Mouse (Mus musculus): Measurements from ENCODE around the gene Pitpna.

Gene Pitpna

DNA sequence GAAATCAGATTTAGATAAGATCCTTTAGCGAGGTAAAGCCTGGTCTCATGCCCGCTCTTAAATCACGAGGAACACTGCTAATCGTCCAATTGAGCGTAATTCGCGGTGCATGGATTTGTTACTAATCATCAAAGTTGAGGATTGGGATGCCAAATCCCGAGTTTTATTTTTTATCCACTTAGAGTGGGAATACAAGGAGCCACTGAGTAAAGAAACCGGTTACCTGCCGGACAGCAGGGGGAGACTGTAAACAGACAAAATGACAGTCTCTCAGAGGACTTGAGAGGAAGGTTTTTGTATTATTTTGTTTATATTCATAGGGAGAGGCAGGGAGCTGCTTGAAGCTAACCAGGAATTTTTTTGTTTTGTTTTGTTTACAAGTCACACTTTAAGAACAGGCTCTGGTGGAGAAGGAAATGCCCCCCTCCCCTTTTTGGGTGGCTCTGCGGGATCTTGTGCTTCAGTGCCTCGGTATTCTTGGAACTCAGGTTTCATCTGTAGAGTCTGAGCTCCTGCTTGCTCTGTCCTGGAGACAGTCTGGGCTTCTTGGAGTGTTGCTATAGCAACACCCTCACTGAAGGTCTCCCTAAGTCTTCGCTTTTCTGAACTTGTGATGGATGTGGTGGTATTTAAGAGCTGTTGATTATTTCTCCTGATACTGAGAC lies 43.8 kb downstream of the Pitpna start:
- no peak for DNase-seq (ENCODE audit: low spot score)

GRCm38 (mm10) chr11:75632921-75633320 lies 45.0 kb downstream of the Pitpna start:
- no peak for DNase-seq (ENCODE audit: low spot score)

DNA sequence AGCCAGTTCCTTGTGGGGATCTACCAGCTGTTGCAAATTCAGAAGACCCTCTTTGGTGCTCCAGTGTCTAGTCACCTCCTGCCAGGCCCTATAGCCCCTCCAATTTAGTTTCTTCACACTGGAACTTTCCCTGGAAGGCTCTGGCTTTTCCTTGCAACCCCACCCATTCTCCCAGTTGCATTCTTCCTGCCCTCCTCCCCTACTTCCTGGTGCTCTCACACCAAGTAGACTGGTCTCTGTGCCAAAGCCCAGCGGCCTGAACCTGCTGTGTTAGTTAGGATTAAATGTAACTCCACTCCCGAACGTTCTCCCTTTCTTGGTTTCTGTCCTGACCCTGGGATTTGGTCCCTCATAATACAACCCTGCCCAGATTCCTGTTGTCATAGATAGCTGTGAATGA lies 46.9 kb downstream of the Pitpna start:
- no peak for DNase-seq (ENCODE audit: low spot score)

- DNase-seq (ENCODE audit: low spot score) = no peak
These were observed 47.4 kb downstream of the Pitpna start for GRCm38 (mm10) chr11:75635315-75635714.

- no peak for DNase-seq (ENCODE audit: low spot score)
These were observed 55.4 kb downstream of the Pitpna start for GRCm38 (mm10) chr11:75643323-75643722.

- no peak for DNase-seq (ENCODE audit: low spot score)
These were observed 56.8 kb downstream of the Pitpna start for GRCm38 (mm10) chr11:75644684-75645083.

DNA sequence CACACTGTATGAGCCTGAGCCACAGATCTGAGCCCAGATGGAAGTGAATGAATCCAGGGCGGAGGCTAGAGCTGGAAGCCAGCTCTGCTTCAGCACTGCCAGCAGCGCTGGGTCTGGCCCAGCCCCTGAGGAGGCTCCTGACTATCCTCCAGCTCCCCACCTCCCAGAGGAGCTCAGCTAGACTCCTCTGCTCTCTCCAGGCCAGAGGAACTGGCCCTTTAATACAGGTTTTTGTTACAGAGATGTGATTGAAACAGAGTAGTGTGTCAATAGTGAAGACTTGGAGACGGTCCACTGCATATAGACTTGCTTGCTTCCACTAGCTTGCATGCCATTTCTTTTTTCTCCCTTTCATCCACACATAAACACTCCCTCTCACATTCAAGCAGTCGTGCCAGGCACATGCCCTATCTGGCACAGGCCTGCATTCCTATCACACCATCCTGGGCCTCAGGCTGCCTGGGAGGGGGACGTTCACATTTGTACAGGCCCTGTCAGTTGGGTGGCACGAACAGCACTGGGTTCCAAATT lies 59.8 kb downstream of the Pitpna start:
- no peak for DNase-seq (ENCODE audit: low spot score)

DNA sequence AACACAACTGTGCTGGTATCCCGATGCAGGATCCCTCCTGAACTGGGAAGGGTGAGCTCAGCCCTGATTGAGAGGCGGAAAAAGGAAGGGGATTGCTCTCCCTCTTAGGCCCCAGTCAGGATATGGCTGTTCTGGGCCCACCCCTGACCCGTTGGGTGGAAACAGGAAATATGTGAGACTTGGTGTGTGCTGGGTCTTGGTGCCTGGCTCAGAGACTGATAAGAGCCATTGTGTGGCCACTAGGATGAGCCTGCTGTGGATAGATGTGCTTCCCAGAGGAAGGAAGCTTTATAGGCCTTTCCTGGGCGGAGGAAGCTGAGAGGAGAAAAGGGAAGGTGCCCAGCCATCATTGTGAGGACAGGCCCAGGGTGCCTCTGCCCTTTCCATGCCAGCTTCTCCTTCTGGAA lies 61.3 kb downstream of the Pitpna start:
- DNase-seq (ENCODE audit: low spot score) = no peak

DNA sequence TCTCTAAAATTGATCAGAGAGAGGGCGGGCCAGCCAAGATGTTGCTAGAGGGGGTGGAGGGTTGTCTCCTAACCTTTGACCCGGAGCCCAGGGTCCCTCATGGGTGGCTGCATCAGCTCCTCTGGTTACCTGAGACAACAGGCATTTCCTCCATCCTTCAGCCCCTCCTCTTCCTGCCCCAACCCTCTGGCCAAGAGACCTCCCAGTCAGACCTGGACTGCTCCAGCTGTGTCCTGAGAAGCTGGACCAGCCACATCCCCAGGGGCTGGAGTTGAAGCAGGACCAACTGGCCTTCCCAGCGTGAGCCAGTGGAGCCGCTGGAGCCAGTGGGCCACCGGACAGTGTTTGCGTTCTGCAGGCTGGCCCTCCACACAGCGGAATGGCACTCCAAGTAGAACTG lies 62.4 kb downstream of the Pitpna start, which contains the start of gene Myo1c:
Gene Myo1c (plus strand): TSS at position 194 of the 400 bp plus-strand sequence.
- no peak for DNase-seq (ENCODE audit: low spot score)

GRCm38 (mm10) chr11:75650958-75651425 lies 63.1 kb downstream of the Pitpna start:
- no peak for DNase-seq (ENCODE audit: low spot score)

- DNase-seq (ENCODE audit: low spot score) = no peak
These were observed 63.7 kb downstream of the Pitpna start for GRCm38 (mm10) chr11:75651426-75652221.

DNA sequence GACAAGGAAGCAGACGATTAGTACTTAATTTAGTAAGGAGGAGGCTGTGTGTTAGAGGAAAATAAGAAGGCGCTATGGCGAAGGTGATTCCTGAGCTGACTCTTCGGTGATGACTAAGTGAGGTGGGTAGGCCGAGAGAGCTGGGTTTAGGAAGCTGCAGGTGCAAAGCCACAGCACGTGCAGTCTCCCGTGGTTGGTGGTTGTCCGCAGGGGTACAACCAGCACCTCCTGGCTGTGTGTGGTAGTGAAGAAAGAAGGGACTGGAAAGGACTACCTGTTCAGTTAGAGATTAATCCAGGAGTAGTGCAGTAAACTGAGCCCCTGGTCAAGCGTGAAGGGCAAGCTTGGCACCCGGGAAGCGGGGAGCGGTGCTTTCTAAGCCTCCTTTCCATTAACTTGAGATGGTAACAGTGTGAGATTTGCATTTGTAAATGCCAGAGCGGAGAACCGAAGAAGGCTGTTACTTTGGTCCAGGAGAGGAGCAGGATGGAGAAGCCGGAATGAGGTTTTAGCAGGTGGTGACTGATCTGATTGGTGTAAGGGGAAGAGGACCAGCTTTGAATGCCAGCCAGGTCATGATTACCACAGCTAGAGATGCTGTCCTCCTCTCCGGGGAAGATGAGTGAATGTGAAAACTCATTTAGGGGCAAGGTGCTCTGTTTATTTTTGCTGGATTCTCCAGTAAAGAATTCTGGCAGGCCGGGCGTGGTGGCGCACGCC lies 64.5 kb downstream of the Pitpna start:
- no peak for DNase-seq (ENCODE audit: low spot score)

DNA sequence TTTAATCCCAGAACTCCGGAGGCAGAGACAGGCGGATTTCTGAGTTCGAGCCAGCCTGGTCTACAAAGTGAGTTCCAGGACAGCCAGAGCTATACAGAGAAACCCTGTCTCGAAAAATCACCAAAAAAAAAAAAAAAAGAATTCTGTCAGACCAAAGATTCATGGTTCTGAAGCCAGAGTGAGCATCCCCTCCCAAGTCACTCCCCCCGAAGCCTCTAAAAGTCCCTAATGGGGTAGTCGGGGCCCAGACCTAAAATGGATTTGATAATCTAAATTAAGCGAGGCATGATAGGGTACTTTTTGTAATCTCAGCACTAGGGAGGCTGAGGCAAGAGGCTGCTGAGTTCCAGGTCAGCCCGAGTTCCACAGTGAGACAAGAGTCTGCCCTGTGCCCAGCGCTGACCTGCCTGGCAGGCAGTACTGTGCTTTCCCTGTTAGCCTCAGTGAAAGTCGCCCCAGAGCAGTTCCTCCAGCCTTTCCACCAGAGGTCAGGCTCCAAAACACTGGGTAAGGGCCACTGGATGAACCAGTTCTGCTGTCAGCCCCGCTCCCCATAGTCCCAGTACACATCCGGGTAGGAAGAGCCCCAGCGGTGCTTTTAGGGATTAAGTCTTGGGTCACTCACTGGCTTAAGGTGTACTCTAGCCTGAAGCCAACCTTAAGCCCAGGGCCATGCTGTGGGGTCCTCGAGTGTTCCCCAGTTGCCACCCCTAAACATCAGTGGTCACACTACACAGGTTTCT lies 65.2 kb downstream of the Pitpna start:
- DNase-seq (ENCODE audit: low spot score) = no peak

DNA sequence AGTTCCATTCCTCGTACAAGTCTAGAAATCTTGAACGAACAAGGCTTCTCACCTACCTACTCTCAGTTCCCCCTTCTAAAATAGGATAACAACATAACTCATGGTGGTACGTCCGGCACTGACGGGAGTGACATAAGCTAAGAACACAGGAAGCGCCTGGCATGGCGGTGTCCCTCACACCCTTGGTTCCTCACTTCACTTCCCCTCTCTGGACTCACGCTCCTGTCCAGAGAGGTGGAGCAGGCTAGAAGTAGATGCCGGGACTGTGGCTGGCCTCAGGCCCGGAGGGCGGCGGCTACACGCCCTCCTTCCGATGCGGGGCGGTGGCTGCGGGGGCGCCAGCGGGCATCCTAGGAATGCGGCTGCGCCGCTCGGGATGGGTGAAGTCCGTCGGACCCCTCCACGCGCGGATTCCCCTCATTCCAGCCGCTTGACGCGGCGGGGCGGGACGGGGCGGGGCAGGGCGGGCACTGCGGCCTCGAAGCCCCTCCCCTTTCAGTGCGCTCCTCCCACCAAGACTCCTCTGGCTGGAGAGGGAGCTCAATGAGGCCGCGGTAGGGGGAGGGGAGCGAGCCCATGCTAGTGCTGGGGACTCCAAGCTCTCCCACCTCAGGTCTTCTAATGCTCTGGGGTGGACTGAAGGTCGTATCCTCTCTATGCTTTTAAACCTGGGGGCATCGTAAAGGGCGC lies 66.0 kb downstream of the Pitpna start:
- DNase-seq (ENCODE audit: low spot score) = no peak

- DNase-seq (ENCODE audit: low spot score) = no peak
These were observed 66.8 kb downstream of the Pitpna start for GRCm38 (mm10) chr11:75654471-75655390.

DNA sequence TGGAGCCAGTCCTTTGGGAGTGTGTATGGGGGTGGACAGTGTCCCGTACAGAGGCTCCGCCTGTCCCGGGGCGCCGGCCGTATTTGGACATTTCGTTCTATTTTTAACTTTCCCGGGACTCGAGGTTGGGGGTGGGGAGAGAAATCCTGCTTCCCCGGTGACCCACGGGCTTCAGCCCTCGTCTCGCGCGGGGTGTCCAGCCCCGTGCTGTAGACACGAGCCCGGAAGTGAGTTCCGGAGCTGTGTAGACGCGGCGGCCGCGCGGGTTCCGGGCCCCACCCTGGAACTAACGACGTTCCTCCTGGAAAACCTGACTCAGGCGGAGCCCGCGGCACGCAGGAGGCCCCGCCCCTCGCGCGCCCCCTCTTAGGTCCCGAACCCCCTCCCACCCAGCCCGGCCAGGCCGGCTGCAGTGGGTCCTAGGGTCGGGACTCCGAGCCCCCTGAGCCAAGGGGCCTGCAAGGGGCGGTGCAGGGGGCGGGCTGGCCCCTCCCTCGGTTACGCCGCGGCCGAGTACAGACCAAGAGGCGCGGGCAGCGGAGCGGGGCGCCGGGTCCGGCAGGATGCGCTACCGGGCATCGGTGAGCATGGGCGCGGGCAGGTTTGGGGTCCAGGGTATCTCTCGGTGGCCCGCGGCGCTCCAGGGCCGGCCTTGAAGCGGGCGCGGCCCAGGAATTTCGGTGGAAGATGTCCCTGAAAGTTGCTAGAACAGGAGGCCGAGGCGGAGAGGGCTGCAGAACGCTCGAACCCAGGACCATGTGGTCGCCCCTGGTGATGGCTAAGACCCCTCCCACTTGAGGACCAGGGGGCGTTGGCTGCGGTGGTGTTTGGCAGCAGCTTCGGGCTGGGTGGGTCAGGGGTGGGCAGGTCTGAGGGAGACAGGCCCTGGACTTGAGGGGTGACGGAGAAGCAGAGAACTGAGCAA lies 68.0 kb downstream of the Pitpna start:
- DNase-seq (ENCODE audit: low spot score) = no peak

DNA sequence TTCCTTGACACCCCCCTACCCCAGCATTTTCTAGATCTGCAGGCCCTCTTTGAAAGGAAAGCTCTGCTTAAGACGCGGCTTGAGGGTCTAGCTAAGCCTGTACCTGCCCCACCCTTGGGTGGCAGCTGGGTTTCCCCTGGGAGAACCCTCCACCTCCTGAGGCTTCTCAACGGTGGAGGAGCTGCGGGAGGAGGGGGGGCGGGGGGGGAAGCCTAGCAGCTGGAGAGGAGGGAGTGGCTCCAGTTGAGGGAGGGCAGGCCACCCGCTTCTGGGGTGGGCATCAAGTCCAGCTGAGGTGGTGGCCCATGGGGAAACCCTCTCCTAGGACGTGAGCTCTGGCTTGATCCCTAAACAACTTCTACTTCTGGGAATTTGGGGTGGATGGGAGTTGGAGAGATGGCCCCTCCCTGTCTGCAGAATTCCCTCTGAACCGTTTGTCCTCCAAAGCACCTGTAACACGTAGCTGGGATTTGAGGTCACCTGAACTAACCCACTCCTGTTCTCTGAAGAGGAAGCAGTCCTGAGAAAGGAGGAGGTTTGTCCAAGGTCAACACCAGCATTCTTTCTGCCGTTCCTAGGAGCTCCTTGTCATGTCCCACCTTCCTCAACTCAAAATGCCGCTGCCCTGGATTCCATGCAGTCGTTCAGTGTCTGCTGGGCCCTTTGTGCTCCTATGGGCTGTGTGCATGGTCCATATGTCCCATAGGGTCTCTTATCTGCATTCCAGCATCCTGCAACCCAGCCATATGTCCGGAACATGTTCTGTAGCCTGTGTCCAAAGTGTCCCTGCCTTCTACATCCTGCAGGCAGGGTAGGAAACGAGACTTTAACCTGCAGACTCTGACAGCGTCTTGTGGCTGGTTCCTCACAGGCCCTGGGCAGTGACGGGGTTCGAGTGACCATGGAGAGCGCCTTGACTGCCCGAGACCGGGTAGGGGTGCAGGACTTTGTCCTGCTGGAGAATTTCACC lies 69.0 kb downstream of the Pitpna start:
- no peak for DNase-seq (ENCODE audit: low spot score)

DNA sequence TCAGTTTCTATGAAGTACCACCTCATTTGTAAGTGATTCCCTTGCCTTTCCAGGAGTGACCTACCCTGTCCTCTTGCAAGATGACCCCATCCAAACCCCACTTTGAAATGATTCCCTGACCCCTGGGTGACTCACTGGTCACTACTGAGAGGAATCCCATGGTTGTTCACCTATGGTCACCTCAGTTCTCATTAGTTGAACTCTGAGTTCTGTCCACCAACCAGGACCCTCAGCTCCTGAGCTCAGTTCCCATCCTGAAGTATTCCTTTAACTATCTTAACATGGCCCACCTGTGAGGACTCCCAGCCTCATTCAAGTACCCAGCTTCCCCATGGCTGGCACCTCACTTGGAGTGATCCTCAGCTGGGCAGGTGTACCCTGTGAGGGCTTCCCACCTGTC lies 69.9 kb downstream of the Pitpna start:
- DNase-seq (ENCODE audit: low spot score) = no peak
